Mouse (Mus musculus) megakaryocyte, embryonic 14.5 days (primary cell): Measurements from ENCODE around the gene C130050O18Rik.

Source experiments
- FLI1 ChIP-seq: IDR thresholded peaks from 2 replicates; pipeline ENCODE4 v1.6.1; 2012; ENCODE audit warnings: low read length, inconsistent platforms, mixed read lengths
- GATA1 ChIP-seq: IDR thresholded peaks from 3 replicates; pipeline ENCODE4 v1.6.1; 2012; ENCODE audit warnings: mixed read lengths, low read length, inconsistent platforms, borderline replicate concordance

DNA sequence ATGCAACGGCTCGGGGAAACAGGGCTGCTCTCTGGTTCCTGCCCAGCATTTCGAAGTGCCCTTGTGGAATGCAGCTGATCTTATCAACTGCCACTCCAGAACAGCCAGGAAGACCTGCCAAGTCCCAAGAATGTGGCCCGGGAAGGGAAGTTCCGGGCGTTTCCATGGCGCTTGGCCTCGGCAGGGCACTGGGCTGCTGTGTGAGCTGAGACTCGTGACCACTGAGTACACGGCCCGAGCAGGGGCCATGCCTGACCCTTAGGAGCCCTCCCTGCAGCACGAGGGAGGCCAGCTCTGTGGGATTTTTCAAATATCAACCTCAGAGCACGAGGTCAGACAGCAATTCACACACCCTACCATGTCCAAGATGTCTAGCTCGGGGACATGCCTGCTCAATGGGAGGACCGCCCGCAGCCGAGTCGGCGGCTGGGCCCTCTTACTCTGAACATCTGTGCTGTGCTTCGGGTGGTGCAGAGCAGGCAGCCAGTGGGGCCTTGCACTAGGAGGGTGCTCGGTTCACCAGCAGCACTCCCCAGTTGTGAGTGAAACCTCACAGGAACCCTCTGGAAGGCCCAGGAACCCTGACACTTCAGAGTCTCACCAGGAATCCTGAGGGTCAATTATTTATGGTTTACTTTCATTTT lies 26.0 kb upstream of the C130050O18Rik start:
- TF ChIP-seq GATA1 (no peak), FLI1 (no peak)
